13 mouse cellular contexts compared by ENCODE assay signal in genomic region chr17:45754186-45754862, GRCm38 (mm10). TPM values are rescaled to one million over a fixed set of nuclear protein-coding genes. Genes with fewer than 3 reads are reported as not detected.
A peak's percentile ranks its signal among the peaks of the same experiment; 100 is the strongest.
DNase-seq lines count a peak whose midpoint lies in the region; ATAC-seq and TF ChIP-seq lines count a peak whose summit lies in the region.
"Had no signal": no experiment of that assay in that cellular context is flagged by ENCODE, and none has a peak within 500 bp of the region (broad histone marks: within the 10 kb centered on the region; RNA-seq: fewer than 3 reads in every experiment).

No protein-coding gene starts in this region.

- H3K36me3 ChIP-seq in hindbrain, postnatal 0 days (ENCODE audit: insufficient read depth, low read length) = no peaks in the 10 kb centered on the region
- H3K36me3 ChIP-seq in midbrain, embryonic 14.5 days (ENCODE audit: control insufficient read depth, insufficient read depth, low read length) = no peaks in the 10 kb centered on the region
- no peaks in the 10 kb centered on the region for H3K36me3 ChIP-seq in intestine, embryonic 15.5 days
- H3K36me3 ChIP-seq: liver, embryonic 15.5 days had no signal

- peak overlapping the region; percentile 5 for H3K4me3 ChIP-seq in cerebellum, adult 2 months (replicated peaks; ENCODE audit: insufficient read depth, low read depth, low read length)
- no peak overlapping the region for H3K4me3 ChIP-seq in hindbrain, postnatal 0 days (ENCODE audit: low read length)
- H3K4me3 ChIP-seq in midbrain, embryonic 14.5 days (replicated peaks; ENCODE audit: low read depth, low read length) = no peak overlapping the region
- H3K4me3 ChIP-seq in intestine, embryonic 15.5 days (replicated peaks) = no peak overlapping the region
- H3K4me3 ChIP-seq: heart, adult 2 months; liver, embryonic 15.5 days had no signal

- peak overlapping the region; percentile 33 for H3K4me2 ChIP-seq in hindbrain, postnatal 0 days (ENCODE audit: low read depth, low read length)
- no peak overlapping the region for H3K4me2 ChIP-seq in midbrain, embryonic 14.5 days (ENCODE audit: low read length)
- no peak overlapping the region for H3K4me2 ChIP-seq in intestine, embryonic 15.5 days (replicated peaks)
- H3K4me2 ChIP-seq: liver, embryonic 15.5 days had no signal

- no peaks in the 10 kb centered on the region for H3K27me3 ChIP-seq in cerebellum, adult 2 months (ENCODE audit: control insufficient read depth, insufficient read depth, low read length)
- no peaks in the 10 kb centered on the region for H3K27me3 ChIP-seq in hindbrain, postnatal 0 days (ENCODE audit: insufficient read depth, low read length)
- H3K27me3 ChIP-seq in midbrain, embryonic 14.5 days (ENCODE audit: control insufficient read depth, insufficient read depth, low read length) = no peaks in the 10 kb centered on the region
- no peaks in the 10 kb centered on the region for H3K27me3 ChIP-seq in intestine, embryonic 15.5 days (replicated peaks)
- H3K27me3 ChIP-seq: liver, embryonic 15.5 days; Patski had no signal

- TF ChIP-seq CTCF in cerebellum, adult 2 months (IDR thresholded peaks at IDR 0.05; ENCODE audit: borderline replicate concordance, insufficient read depth, low read depth, low read length) = no peak
- TF ChIP-seq CTCF in hindbrain, postnatal 0 days (IDR thresholded peaks at IDR 0.05; ENCODE audit: low read depth) = no peak

- DNase-seq in cerebellum, adult 2 months = peak; percentile 42 to 59
- no peak for DNase-seq in cerebellum, adult 11 months
- peak; percentile 83 to 90 for DNase-seq in cerebellum, postnatal 10 days
- DNase-seq in hindbrain, postnatal 0 days (ENCODE audit: low spot score) = peak; percentile 79
- peak; percentile 52 for DNase-seq in midbrain, embryonic 14.5 days
- no peak for DNase-seq in c-Kit-positive CD71-positive TER-119-positive erythroid progenitor cells, embryonic 14.5 days (ENCODE audit: low spot score)
- no peak for DNase-seq in yolk sac, embryonic 10.5 days (ENCODE audit: low spot score)
- DNase-seq: heart, adult 2 months; kidney, adult 2 months had no signal

- peaks cover under 1% of the 10 kb centered on the region for H3K4me1 ChIP-seq in cerebellum, adult 2 months (ENCODE audit: control insufficient read depth, insufficient read depth, low read length)
- peaks cover 14% of the 10 kb centered on the region; the same call in 1 of the 2 replicates for H3K4me1 ChIP-seq in hindbrain, postnatal 0 days (ENCODE audit: insufficient read depth, low read length)
- no peaks in the 10 kb centered on the region for H3K4me1 ChIP-seq in midbrain, embryonic 14.5 days (ENCODE audit: control insufficient read depth, insufficient read depth, low read length)
- H3K4me1 ChIP-seq in intestine, embryonic 15.5 days (replicated peaks) = peaks cover 5% of the 10 kb centered on the region; the same call in 1 of the 2 replicates

- H3K27ac ChIP-seq in cerebellum, adult 2 months (ENCODE audit: insufficient read depth, low read length) = peak overlapping the region; percentile 28; the same call in 1 of the 2 replicates
- peak overlapping the region; percentile 48; the same call in 1 of the 2 replicates for H3K27ac ChIP-seq in hindbrain, postnatal 0 days
- H3K27ac ChIP-seq in midbrain, embryonic 14.5 days (replicated peaks; ENCODE audit: low read depth, low read length) = no peak overlapping the region
- H3K27ac ChIP-seq in intestine, embryonic 15.5 days = no peak overlapping the region
- H3K27ac ChIP-seq: heart, adult 2 months; liver, embryonic 15.5 days had no signal

- WGBS in cerebellum, adult 2 months = 48% methylated on average over 13 of the region's 13 CpGs
- WGBS in hindbrain, postnatal 0 days = 54% methylated on average over 13 of the region's 13 CpGs
- WGBS in midbrain, embryonic 14.5 days = 78% methylated on average over 13 of the region's 13 CpGs
- 85% methylated on average over 13 of the region's 13 CpGs for WGBS in intestine, embryonic 15.5 days

- TF ChIP-seq POLR2A in cerebellum, adult 2 months (IDR thresholded peaks at IDR 0.05; ENCODE audit: borderline replicate concordance, insufficient read depth, low read length) = no peak

- no peaks in the 10 kb centered on the region for H3K9me3 ChIP-seq in hindbrain, postnatal 0 days (ENCODE audit: low read length)
- no peaks in the 10 kb centered on the region for H3K9me3 ChIP-seq in midbrain, embryonic 14.5 days (ENCODE audit: control insufficient read depth, low read length)
- H3K9me3 ChIP-seq in intestine, embryonic 15.5 days = no peaks in the 10 kb centered on the region
- H3K9me3 ChIP-seq: liver, embryonic 15.5 days had no signal

- ATAC-seq in hindbrain, postnatal 0 days = peak; percentile 81
- 0 out of 2 replicates have a peak, but pooled peaks have one; percentile 34 for ATAC-seq in midbrain, embryonic 14.5 days (ENCODE audit: low FRiP score, low TSS enrichment)
- no peak for ATAC-seq in intestine, embryonic 15.5 days
- ATAC-seq: Patski had no signal

- H3K9ac ChIP-seq in hindbrain, postnatal 0 days (replicated peaks; ENCODE audit: low read length) = no peak overlapping the region
- no peak overlapping the region for H3K9ac ChIP-seq in midbrain, embryonic 14.5 days (replicated peaks; ENCODE audit: low read length)
- no peak overlapping the region for H3K9ac ChIP-seq in intestine, embryonic 15.5 days
- H3K9ac ChIP-seq: liver, embryonic 15.5 days had no signal

RNA-seq across cellular contexts. Expression of gene 1600014C23Rik, which starts 20.7 kb away (rescaled TPM):
- polyA plus RNA-seq in cerebellum, adult 2 months (2012; rRNA removed) = 0.27 and 0.54 TPM in 2 replicates
- not detected in 2 replicates for total RNA-seq in hindbrain, postnatal 0 days (2014; rRNA removed)
- 0.51 and 0.64 TPM in 2 replicates for polyA plus RNA-seq in hindbrain, postnatal 0 days (2015; fragmentation: Nextera tagmentation; extraction: Ambion mirVana)
- polyA plus RNA-seq in midbrain, embryonic 14.5 days (2014; fragmentation: Nextera tagmentation; extraction: Ambion mirVana) = 0.47 TPM in 1 of 2 replicates, not detected in the other
- 0.52 TPM in 1 of 2 replicates, not detected in the other for polyA plus RNA-seq in intestine, embryonic 15.5 days (2015; fragmentation: Nextera tagmentation; extraction: Ambion mirVana)
- total RNA-seq: common myeloid progenitor, adult 5-6 weeks had no signal
- polyA plus RNA-seq: heart, adult 2 months; kidney, adult 2 months; liver, embryonic 15.5 days; Patski had no signal

Comparison
In these comparisons a context has a peak if more than half of its experiments do, and no peak if none do; other contexts are left out.
1. DNase-seq: peak in cerebellum, adult 2 months (2 of 2), cerebellum, postnatal 10 days (2 of 2), hindbrain, postnatal 0 days (single experiment) and midbrain, embryonic 14.5 days (single experiment); none in cerebellum, adult 11 months (single experiment), c-Kit-positive CD71-positive TER-119-positive erythroid progenitor cells, embryonic 14.5 days (single experiment) and yolk sac, embryonic 10.5 days (single experiment).
2. H3K27ac ChIP-seq: peak in cerebellum, adult 2 months (single experiment) and hindbrain, postnatal 0 days (single experiment); none in midbrain, embryonic 14.5 days (single experiment) and intestine, embryonic 15.5 days (single experiment).